Mouse (Mus musculus): ENCODE measurements around the gene Thy1.

- TF ChIP-seq CTCF (IDR thresholded peaks at IDR 0.05; ENCODE audit: extremely low read depth, insufficient read depth, low read length) (no peak), POLR2A (IDR thresholded peaks at IDR 0.05; ENCODE audit: extremely low read depth, insufficient read depth, low read length) (peak; percentile 41; the same call in 1 of the 2 replicates)
Measured at GRCm38 (mm10) chr9:44048541-44049380, 5.6 kb downstream of the Thy1 start.
